Mouse (Mus musculus) layer of hippocampus, adult 9-10 months (tissue): ENCODE measurements at regions not wholly inside any gene's neighbourhood (a gene's known extent, or its start where the extent isn't known, plus 50 kb on each side); places are given as distances from the start of the nearest gene placed in this dataset.
A peak's percentile ranks its signal among the peaks of the same experiment; 100 is the strongest.

Experiments used
- DNase-seq: peaks from one replicate; pipeline ENCODE4 v3.0.0; 2022; ENCODE audit warnings: low spot score

GRCm38 (mm10) chr13:42590415-42590814 lies 90.0 kb upstream of the Phactr1 start:
- no peak for DNase-seq

DNA sequence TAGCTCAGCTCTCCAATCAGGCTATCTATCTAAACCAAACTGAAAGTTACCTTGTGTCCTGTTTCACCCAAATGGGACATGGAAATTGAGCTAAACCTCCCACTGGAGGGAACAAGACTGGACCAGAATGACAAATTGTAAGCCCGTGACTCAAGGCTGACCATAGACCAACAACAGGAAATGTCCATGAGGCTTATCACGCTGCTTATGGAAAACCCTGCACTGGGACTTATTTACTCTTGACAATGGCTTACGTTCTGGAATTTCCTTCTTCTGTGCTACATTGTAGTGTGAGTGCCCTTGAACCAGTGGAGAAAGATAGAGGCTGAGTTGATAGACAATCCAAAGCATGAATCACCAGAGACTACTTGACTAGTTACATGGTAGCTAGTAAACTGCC lies 87.5 kb upstream of the Phactr1 start:
- no peak for DNase-seq

DNA sequence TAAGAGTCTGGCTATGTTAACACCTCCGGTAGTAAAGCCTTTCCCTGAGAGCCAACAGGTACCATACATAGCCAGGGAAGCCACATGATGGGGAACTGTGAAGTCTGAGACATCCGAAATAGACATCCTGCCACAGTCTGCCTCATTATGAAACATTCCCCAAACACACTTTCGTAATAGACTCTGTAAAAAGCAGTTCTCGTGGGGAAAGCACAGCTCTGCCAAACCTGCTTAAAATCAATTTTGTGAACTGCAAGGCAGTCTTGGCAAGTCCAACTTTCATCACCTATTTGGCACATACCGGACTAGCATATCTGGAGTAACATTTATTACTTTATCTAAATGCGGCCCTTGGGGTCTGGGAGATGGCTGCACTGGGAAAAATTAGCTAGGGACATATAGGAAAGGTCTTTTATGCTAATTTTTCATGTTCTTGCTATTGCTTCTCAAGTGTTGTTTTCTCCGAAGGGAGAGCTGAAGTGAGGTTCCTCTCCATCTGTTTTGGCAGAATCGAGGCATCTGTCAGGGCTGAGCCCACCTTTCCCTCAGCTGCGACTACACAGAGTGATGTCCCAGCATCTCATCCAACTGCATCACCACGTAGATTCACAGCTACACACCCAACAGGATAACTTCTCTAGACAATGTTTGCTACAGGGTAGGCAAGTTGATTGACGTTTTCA lies 86.8 kb upstream of the Phactr1 start:
- DNase-seq = no peak

DNA sequence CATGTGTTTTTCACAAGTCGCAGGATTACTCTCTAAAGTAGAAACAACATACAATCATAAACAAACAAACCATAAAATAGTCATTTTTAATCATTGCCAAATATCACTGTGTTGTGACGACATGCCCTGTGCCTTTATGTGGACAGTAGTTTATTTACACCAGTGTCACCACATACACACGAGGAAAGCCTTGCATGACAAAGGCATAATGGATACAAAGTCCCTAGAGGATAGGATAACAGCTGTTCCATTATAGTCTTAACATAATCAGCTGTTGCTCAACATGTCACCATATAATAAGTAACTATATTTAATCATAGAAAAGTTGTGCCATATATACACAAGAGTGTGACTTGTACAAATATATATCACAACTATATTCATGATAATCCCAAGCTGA lies 85.2 kb upstream of the Phactr1 start:
- DNase-seq = no peak

DNA sequence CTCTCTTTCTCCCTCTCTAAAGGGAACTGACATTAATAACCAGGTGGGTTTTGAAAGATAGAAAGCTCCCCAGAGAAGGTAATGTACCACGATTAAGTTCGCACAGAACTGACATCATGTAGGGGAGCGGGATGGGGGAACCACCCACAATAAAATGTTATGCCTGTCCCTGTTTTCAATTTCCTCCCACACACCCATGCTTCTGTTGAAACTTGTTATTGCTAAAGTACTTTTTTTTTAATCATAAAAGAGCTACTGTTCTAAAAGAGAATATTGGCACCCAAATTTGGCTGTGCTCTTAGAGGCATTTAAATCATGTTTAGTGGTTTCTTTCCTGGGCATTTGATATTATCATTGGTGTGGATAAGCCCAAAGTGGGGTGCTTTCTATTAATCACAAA lies 82.6 kb upstream of the Phactr1 start:
- DNase-seq = no peak

- DNase-seq = no peak
These were observed 77.1 kb upstream of the Phactr1 start for GRCm38 (mm10) chr13:42603308-42603707.

DNA sequence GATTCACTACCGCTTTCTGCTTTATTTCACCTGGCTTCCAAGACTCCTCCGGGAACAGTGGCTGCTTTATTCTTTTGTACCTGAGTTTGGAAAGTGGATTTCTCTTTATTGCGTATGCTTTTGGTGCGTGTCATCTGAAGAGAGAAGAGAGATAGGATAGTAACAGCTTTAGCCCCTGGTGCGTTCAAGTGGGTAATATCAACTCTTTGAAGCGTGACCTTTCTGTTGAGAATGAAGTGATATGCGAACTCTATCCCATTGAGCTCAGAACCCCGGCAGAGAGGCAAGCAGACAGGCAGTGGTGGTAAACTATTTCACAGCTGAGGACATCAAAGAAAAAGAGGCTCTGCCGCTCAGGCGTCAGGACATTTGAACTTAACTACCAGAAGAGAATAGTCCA lies 72.7 kb upstream of the Phactr1 start:
- DNase-seq = no peak

GRCm38 (mm10) chr13:42608963-42609362 lies 71.5 kb upstream of the Phactr1 start:
- no peak for DNase-seq

DNA sequence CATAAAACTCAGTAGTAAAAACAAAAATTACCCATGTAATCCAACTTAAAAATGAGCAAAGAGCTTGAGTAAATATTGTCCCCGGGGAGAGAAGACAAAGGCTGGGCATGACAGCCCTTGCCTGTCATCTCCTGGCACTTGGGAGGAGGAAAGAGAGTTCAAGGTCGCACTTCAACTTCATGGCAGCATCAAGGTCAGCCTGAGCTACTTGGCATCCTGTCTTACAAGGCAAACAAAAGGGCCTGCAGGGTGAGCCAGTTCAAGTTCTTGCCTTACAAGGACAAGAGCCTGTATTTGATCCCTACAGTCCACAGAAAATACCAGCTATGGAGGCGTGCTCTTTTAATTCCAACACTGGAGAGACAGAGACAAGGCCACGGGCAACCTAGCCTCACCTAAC lies 67.1 kb upstream of the Phactr1 start:
- DNase-seq = no peak

DNA sequence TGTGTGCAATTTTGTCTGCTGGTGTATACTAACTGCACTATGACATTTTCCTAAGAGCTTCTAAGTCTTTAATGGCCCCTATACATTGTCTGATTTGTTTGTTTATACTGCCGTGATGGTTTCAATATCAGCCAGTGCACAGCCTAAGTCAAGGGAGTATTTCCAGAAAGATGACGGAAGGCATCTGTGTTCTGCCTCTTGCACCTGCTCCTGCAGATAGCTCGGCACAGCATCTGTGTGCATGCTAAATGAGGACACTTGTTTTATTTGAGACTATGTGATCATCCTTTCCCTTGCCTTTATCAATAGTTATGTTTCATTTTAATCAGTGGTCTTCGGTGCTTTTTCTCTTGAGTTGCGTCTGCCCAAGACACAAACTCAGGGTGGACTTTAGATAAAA lies 64.6 kb upstream of the Phactr1 start:
- peak; percentile 51 for DNase-seq

DNA sequence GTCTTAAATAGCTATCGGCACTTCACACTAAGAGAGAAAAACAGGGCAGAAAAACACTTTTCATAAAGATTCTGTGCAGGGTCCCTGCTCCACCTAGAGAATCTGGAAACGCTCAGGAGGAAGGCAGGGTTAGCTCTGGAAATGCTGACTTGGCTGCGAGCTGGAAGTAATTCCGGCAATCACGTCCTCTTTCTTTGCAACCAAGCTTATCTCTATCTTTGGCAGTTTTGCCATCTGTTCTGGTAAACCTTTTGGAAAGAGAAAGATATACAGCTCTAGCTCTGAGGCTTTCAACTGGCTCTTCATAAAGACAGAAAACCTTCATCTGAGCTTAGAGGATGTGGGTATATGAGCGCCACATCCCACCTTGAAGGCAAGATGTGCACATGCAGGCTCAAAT lies 63.2 kb upstream of the Phactr1 start:
- no peak for DNase-seq

DNA sequence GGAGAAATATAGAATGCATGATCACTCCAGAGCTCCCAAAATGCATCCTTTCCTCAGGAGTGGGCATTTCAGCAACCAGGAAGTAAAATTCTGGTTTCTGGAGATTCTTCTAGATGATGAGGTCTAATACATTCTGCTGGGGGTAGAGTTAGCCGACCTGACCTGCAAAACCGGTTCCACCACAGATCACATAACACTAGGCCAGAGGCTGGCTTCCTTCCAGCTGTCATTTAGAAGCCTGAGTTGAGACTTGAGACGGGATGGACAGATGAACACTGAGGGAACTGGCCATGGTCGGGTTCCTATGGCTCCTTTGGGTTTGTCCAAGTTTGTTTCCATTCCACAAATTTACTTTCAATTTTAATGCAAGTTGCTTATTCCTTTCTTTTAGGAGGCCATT lies 62.6 kb upstream of the Phactr1 start:
- no peak for DNase-seq

- DNase-seq = no peak
These were observed 60.7 kb upstream of the Phactr1 start for GRCm38 (mm10) chr13:42619555-42620280.

- peak; percentile 62 for DNase-seq
These were observed 56.9 kb upstream of the Phactr1 start for GRCm38 (mm10) chr13:42623491-42623890.
